Mouse (Mus musculus): ENCODE results near the gene Vav2. TPM values are rescaled to one million over a fixed set of nuclear protein-coding genes. Genes with fewer than 3 reads are reported as not detected.

The Vav2 gene
- polyA plus RNA-seq, 1 experiment from 2014 or later, result 8.6 TPM

DNA sequence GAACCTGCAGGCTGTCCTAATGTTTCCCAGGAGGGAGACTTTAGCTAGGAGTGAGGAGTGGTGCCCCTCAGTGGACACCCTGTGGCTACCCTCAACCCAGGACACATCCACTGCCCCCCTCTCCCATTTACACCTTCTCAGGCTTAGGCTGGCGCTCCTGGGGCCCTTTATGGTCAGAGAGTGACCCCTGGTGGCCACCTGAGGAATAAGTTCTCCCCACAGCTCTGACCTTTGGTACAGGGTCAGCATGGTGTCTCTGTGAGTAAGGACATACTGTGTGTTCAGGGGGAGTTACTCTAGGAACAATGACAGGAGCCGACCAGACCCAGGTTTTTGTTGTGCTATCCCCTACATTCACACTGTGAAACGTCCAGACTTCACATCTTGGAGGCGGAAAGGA lies 189.5 kb downstream of the Vav2 start:
- H3K4me3 ChIP-seq (ENCODE audit: low read length), result no peak overlapping the region
- WGBS, result 36% methylated on average over 4 of the region's 4 CpGs
- peak; percentile 15; the same call in 1 of the 2 replicates for ATAC-seq (ENCODE audit: low read depth)

DNA sequence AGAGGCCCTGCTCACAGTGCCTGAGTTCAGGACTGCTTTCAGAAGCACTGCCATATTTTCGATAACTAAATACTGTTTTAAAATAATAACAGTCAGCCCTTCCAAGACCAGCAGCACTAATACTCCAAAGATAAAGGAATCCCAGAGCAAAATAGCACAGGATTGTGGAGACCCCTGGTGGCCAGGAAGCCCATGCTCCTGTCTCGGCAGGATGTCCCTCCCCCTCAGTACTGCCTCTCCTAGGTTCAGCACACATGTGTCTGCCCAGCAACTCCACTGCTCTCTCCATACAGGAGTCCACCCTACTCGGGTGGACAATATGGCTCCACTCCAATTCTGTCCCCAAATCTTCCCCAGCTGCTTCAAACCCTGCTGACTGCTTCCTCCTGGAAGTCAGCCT lies 191.1 kb downstream of the Vav2 start:
- no peaks in the 10 kb centered on the region for H3K27me3 ChIP-seq (ENCODE audit: control insufficient read depth, insufficient read depth, low read depth, low read length)
- peak; percentile 50 for ATAC-seq (ENCODE audit: low read depth)
- H3K4me1 ChIP-seq (replicated peaks; ENCODE audit: control insufficient read depth, insufficient read depth, low read length), result peaks cover 4% of the 10 kb centered on the region
- H3K4me3 ChIP-seq (ENCODE audit: low read length), result no peak overlapping the region
- no peaks in the 10 kb centered on the region for H3K36me3 ChIP-seq (ENCODE audit: control insufficient read depth, insufficient read depth, low read length)
- no peaks in the 10 kb centered on the region for H3K9me3 ChIP-seq (ENCODE audit: control insufficient read depth, low read length)
- no peak overlapping the region for H3K4me2 ChIP-seq (ENCODE audit: low read depth, low read length)
- no peak overlapping the region for H3K9ac ChIP-seq (ENCODE audit: low read length)
- H3K27ac ChIP-seq (ENCODE audit: low read length), result no peak overlapping the region
- WGBS, result 6% methylated on average over 3 of the region's 3 CpGs

More for the DNA sequence above, 189.5 kb downstream of the Vav2 start:
- no peaks in the 10 kb centered on the region for H3K27me3 ChIP-seq (ENCODE audit: control insufficient read depth, insufficient read depth, low read depth, low read length)
- H3K4me1 ChIP-seq (replicated peaks; ENCODE audit: control insufficient read depth, insufficient read depth, low read length), result peaks cover 4% of the 10 kb centered on the region
- H3K9ac ChIP-seq (ENCODE audit: low read length), result no peak overlapping the region
- H3K36me3 ChIP-seq (ENCODE audit: control insufficient read depth, insufficient read depth, low read length), result no peaks in the 10 kb centered on the region
- no peak overlapping the region for H3K4me2 ChIP-seq (ENCODE audit: low read depth, low read length)
- no peak overlapping the region for H3K27ac ChIP-seq (ENCODE audit: low read length)
- no peaks in the 10 kb centered on the region for H3K9me3 ChIP-seq (ENCODE audit: control insufficient read depth, low read length)

DNA sequence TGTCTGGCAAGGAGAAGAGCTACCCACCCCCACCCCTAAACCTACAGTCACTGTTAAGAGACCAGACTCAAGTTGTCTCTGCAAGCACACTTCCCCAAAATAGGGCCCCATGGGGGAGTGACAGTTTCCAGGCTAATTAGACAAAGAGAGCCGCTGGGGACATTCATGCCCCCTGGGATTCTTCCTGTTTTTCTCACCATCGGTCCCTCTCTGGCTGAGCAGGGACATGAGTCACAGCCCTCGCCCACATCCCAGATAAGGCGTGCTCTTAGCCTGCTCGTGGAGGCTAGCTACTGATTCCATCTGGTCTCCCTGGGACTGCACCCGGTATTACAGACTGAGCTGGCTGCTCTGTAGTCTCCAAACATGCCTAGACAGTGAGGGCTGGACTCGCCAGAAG lies 194.5 kb downstream of the Vav2 start:
- WGBS, result 21% methylated on average over 7 of the region's 7 CpGs
- no peak overlapping the region for H3K4me3 ChIP-seq (ENCODE audit: low read length)
- H3K4me1 ChIP-seq (replicated peaks; ENCODE audit: control insufficient read depth, insufficient read depth, low read length), result peaks cover 4% of the 10 kb centered on the region
- no peaks in the 10 kb centered on the region; the same call in 1 of the 2 replicates for H3K36me3 ChIP-seq (ENCODE audit: control insufficient read depth, insufficient read depth, low read length)
- H3K27ac ChIP-seq (ENCODE audit: low read length), result peak overlapping the region; percentile 21
- peak; percentile 74 for ATAC-seq (ENCODE audit: low read depth)
- H3K9ac ChIP-seq (ENCODE audit: low read length), result no peak overlapping the region
- H3K27me3 ChIP-seq (ENCODE audit: control insufficient read depth, insufficient read depth, low read depth, low read length), result no peaks in the 10 kb centered on the region
- H3K9me3 ChIP-seq (ENCODE audit: control insufficient read depth, low read length), result no peaks in the 10 kb centered on the region
- no peak overlapping the region for H3K4me2 ChIP-seq (ENCODE audit: low read depth, low read length)

DNA sequence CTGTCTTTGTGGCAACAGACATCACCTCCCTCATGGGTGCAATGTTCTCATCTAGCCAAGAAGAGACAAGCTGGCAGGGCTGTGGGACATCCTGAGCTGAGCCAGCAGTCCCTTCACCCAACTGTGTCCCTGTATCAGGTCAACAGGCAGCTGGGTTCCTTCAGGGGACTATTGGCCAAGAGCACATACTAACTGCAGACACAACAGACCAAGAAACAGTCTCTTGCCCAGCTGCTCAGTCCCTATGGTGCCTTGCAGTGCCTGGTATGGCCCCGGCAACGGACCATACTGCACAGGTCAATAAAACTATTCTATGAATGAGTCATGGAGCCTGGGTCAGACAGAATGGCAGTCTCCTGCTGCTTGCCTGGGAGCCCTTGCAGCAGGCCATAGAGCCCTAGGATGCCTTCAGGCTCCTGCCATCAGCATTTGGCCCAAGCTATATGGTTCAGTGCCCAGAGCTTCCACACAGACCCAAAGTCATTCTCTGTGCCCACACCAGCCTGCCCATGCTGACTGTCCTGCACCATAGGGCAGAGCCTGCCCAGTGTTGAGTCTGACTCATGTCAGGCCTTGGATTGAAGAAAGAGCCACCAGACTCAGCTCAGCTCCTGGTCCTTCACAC lies 197.2 kb downstream of the Vav2 start:
- Histone ChIP-seq H3K4me3 (ENCODE audit: low read length) (no peak overlapping the region), H3K36me3 (ENCODE audit: control insufficient read depth, insufficient read depth, low read length) (no peaks in the 10 kb centered on the region; the same call in 1 of the 2 replicates), H3K4me2 (ENCODE audit: low read depth, low read length) (no peak overlapping the region), H3K9me3 (ENCODE audit: control insufficient read depth, low read length) (no peaks in the 10 kb centered on the region), H3K4me1 (replicated peaks; ENCODE audit: control insufficient read depth, insufficient read depth, low read length) (peaks cover 4% of the 10 kb centered on the region), H3K27ac (ENCODE audit: low read length) (no peak overlapping the region), H3K27me3 (ENCODE audit: control insufficient read depth, insufficient read depth, low read depth, low read length) (no peaks in the 10 kb centered on the region), H3K9ac (ENCODE audit: low read length) (no peak overlapping the region)
- WGBS, result 89% methylated on average over 2 of the region's 2 CpGs
- ATAC-seq (ENCODE audit: low read depth), result 0 out of 2 replicates have a peak, but pooled peaks have one; percentile 17

DNA sequence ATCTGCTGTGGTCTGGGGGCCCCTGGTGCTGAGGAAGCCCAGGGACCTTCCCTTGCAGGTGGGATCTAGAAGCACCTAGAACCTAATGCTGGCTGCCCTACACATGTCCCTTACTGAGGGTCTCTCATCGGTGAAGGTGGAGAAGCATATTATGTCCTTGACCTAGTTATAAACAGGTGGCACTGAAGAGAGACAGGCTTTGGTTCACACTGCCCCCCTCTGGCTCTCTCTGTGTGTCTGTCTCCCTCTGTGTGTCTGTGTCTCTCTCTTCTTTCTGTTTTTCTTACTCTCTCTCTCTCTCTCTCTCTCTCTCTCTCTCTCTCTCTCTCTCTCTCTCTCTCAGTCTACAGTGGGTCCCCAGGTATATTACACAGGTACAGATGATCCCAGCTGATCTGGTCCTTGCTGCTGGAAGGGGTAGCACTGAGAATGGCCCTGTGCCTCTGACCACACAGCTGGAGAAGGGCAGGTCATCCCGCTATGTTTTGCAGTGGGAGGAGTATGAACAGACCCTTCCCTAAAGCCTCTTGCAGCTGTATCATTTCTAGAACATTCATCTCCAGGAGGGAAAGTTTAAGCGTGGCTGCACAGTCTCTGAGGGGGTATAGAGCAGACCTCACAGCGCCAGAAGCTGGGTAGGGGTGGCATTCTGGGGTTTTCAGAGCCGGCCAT lies 197.9 kb downstream of the Vav2 start:
- no peaks in the 10 kb centered on the region; the same call in 1 of the 2 replicates for H3K36me3 ChIP-seq (ENCODE audit: control insufficient read depth, insufficient read depth, low read length)
- H3K9me3 ChIP-seq (ENCODE audit: control insufficient read depth, low read length), result no peaks in the 10 kb centered on the region
- H3K27ac ChIP-seq (ENCODE audit: low read length), result no peak overlapping the region
- 64% methylated on average over 5 of the region's 5 CpGs for WGBS
- H3K9ac ChIP-seq (ENCODE audit: low read length), result no peak overlapping the region
- peaks cover 4% of the 10 kb centered on the region for H3K4me1 ChIP-seq (replicated peaks; ENCODE audit: control insufficient read depth, insufficient read depth, low read length)
- no peaks in the 10 kb centered on the region for H3K27me3 ChIP-seq (ENCODE audit: control insufficient read depth, insufficient read depth, low read depth, low read length)
- H3K4me3 ChIP-seq (ENCODE audit: low read length), result no peak overlapping the region
- no peak for ATAC-seq (ENCODE audit: low read depth)
- no peak overlapping the region for H3K4me2 ChIP-seq (ENCODE audit: low read depth, low read length)

DNA sequence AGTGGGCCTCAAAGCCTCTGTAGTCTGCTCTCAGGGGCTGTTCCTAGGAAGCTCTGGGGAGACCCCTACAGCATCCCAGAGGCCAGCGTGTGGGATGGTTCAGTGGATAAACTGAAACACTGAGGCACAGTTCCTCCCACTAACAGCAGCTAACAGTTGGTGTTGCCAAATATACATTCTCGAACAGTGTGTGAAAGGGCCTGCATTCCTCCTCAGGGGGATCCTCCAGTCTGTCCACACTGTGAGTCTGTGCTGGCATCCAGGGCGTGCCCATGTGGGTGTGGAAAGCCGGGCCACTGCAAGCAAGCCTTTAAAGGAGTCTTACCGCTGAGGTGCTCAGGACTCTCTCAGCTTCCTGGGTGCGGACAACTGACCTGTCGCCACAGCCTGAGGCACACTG lies 200.3 kb downstream of the Vav2 start:
- WGBS, result 63% methylated on average over 7 of the region's 7 CpGs
- Histone ChIP-seq H3K4me1 (replicated peaks; ENCODE audit: control insufficient read depth, insufficient read depth, low read length) (no peaks in the 10 kb centered on the region), H3K36me3 (ENCODE audit: control insufficient read depth, insufficient read depth, low read length) (no peaks in the 10 kb centered on the region; the same call in 1 of the 2 replicates), H3K9me3 (ENCODE audit: control insufficient read depth, low read length) (no peaks in the 10 kb centered on the region), H3K27ac (ENCODE audit: low read length) (no peak overlapping the region), H3K4me3 (ENCODE audit: low read length) (no peak overlapping the region), H3K9ac (ENCODE audit: low read length) (no peak overlapping the region), H3K4me2 (ENCODE audit: low read depth, low read length) (no peak overlapping the region), H3K27me3 (ENCODE audit: control insufficient read depth, insufficient read depth, low read depth, low read length) (no peaks in the 10 kb centered on the region)
- ATAC-seq (ENCODE audit: low read depth), result no peak

DNA sequence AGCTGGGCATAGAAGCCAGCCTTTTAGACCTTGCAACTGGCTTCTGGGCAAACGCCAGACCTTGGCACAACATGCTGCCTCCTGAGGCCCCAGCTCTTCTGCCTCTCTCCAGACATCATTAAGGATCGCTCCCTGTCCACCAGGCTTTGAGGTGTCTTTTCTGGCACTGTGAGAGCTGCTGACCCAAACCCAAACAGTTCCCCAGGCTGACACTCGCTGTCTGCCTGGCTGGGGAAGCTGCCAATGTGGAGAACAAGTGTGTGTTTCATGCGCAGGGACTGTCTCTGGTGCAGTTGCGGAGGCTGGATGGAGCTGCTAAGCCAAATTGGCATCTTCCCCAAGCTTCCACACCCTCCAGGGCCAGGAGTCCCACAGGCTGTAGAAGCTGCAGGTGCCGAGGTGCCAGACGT lies 203.8 kb downstream of the Vav2 start:
- Histone ChIP-seq H3K4me3 (ENCODE audit: low read length) (no peak overlapping the region), H3K9me3 (ENCODE audit: control insufficient read depth, low read length) (no peaks in the 10 kb centered on the region), H3K36me3 (ENCODE audit: control insufficient read depth, insufficient read depth, low read length) (no peaks in the 10 kb centered on the region; the same call in 1 of the 2 replicates), H3K9ac (ENCODE audit: low read length) (no peak overlapping the region), H3K27me3 (ENCODE audit: control insufficient read depth, insufficient read depth, low read depth, low read length) (no peaks in the 10 kb centered on the region), H3K4me1 (replicated peaks; ENCODE audit: control insufficient read depth, insufficient read depth, low read length) (peaks cover 1% of the 10 kb centered on the region; the same call in 1 of the 2 replicates), H3K27ac (ENCODE audit: low read length) (no peak overlapping the region), H3K4me2 (ENCODE audit: low read depth, low read length) (no peak overlapping the region)
- ATAC-seq (ENCODE audit: low read depth), result peak; percentile 26; the same call in 1 of the 2 replicates
- WGBS, result 75% methylated on average over 7 of the region's 7 CpGs

DNA sequence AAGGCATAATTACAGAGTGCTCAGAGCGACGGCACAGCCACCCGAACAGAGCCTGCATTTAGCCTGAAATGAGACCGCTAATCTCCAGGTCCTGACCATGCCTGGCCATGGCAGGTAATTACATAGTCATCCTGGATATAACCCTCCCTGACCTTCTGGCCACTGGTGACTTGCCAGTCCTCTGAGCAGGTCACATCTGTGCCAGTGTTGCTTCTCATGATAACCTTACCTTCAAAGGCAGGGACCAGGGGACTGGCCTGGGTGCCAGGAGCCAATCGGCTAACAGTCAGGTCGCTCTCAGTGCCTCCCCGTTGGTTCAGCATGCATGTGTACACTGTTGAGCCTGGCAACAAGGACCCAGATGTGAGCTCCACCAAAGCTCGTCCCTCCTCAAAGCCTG lies 208.3 kb downstream of the Vav2 start:
- WGBS, result 81% methylated on average over 8 of the region's 8 CpGs
- ATAC-seq (ENCODE audit: low read depth), result peak; percentile 3; the same call in 1 of the 2 replicates

DNA sequence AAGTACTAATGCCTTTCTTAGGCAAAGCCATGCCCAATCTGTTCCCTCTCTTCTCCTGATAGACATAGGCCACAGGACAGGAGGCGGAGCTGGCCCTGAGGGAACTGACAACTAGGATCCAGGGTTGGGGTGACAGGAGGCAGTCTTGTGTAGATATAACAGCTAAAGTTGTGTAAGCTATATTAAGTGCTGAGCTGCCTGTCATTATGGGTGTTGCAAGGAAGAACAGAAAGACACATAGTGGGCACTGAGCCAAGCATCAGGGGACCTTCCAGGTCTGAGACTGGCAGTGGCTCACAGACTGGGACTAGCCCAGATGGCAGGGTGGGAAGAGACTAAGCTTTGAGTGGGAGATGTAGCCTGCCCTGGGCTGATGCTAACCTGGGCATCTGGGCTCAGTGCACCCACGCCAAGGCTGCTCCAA lies 208.7 kb downstream of the Vav2 start:
- ATAC-seq (ENCODE audit: low read depth), result peak; percentile 76
- H3K4me3 ChIP-seq (ENCODE audit: low read length), result no peak overlapping the region
- 0 out of 2 replicates have a peak overlapping the region, but pooled peaks have one; percentile 10 for H3K27ac ChIP-seq (ENCODE audit: low read length)
- no peaks in the 10 kb centered on the region for H3K9me3 ChIP-seq (ENCODE audit: control insufficient read depth, low read length)
- H3K36me3 ChIP-seq (ENCODE audit: control insufficient read depth, insufficient read depth, low read length), result no peaks in the 10 kb centered on the region
- no peak overlapping the region for H3K9ac ChIP-seq (ENCODE audit: low read length)
- H3K4me2 ChIP-seq (ENCODE audit: low read depth, low read length), result no peak overlapping the region
- WGBS, result 57% methylated on average over 2 of the region's 2 CpGs
- no peaks in the 10 kb centered on the region for H3K27me3 ChIP-seq (ENCODE audit: control insufficient read depth, insufficient read depth, low read depth, low read length)
- peaks cover 6% of the 10 kb centered on the region for H3K4me1 ChIP-seq (replicated peaks; ENCODE audit: control insufficient read depth, insufficient read depth, low read length)

More for the DNA sequence above, 208.3 kb downstream of the Vav2 start:
- no peaks in the 10 kb centered on the region for H3K27me3 ChIP-seq (ENCODE audit: control insufficient read depth, insufficient read depth, low read depth, low read length)
- peaks cover 6% of the 10 kb centered on the region for H3K4me1 ChIP-seq (replicated peaks; ENCODE audit: control insufficient read depth, insufficient read depth, low read length)
- H3K9me3 ChIP-seq (ENCODE audit: control insufficient read depth, low read length), result no peaks in the 10 kb centered on the region
- H3K4me3 ChIP-seq (ENCODE audit: low read length), result no peak overlapping the region
- H3K27ac ChIP-seq (ENCODE audit: low read length), result no peak overlapping the region
- no peak overlapping the region for H3K9ac ChIP-seq (ENCODE audit: low read length)
- H3K4me2 ChIP-seq (ENCODE audit: low read depth, low read length), result no peak overlapping the region
- no peaks in the 10 kb centered on the region for H3K36me3 ChIP-seq (ENCODE audit: control insufficient read depth, insufficient read depth, low read length)
